ENCODE assay signal across 10 mouse cellular contexts in genomic region chr14:20884691-20885090, GRCm38 (mm10). TPM values are rescaled to one million over a fixed set of nuclear protein-coding genes. Genes with fewer than 3 reads are reported as not detected.
DNase-seq lines count a peak whose midpoint lies in the region; ATAC-seq and TF ChIP-seq lines count a peak whose summit lies in the region.
"Had no signal": no experiment of that assay in that cellular context is flagged by ENCODE, and none has a peak within 500 bp of the region (broad histone marks: within the 10 kb centered on the region; RNA-seq: fewer than 3 reads in every experiment).

No protein-coding gene starts in this region.

- no peak for TF ChIP-seq EP300 in lung, postnatal 0 days (IDR thresholded peaks at IDR 0.05)
- TF ChIP-seq EP300 in heart, postnatal 0 days (IDR thresholded peaks at IDR 0.05; ENCODE audit: low read depth) = no peak

- no peak overlapping the region for H3K4me2 ChIP-seq in lung, postnatal 0 days (replicated peaks; ENCODE audit: low read depth, low read length)
- H3K4me2 ChIP-seq in heart, postnatal 0 days (ENCODE audit: low read depth, low read length) = peak overlapping the region; percentile 16; the same call in 1 of the 2 replicates
- H3K4me2 ChIP-seq: forebrain, embryonic 15.5 days had no signal

- no peak for TF ChIP-seq CTCF in lung, postnatal 0 days (IDR thresholded peaks at IDR 0.05)
- TF ChIP-seq CTCF in lung, adult 2 months (IDR thresholded peaks at IDR 0.05; ENCODE audit: insufficient read depth, low read length) = no peak
- no peak for TF ChIP-seq CTCF in heart, postnatal 0 days (IDR thresholded peaks at IDR 0.05; ENCODE audit: low read depth)

- WGBS in lung, postnatal 0 days = 71% methylated on average over 5 of the region's 5 CpGs
- WGBS in lung, adult 2 months = 62% methylated on average over 5 of the region's 5 CpGs
- 82% methylated on average over 5 of the region's 5 CpGs for WGBS in heart, postnatal 0 days

- H3K9me3 ChIP-seq in lung, postnatal 0 days (ENCODE audit: low read length) = no peaks in the 10 kb centered on the region
- H3K9me3 ChIP-seq in heart, postnatal 0 days (replicated peaks; ENCODE audit: control insufficient read depth, low read length) = no peaks in the 10 kb centered on the region
- H3K9me3 ChIP-seq: forebrain, embryonic 15.5 days had no signal

- H3K9ac ChIP-seq in lung, postnatal 0 days (replicated peaks; ENCODE audit: low read depth) = no peak overlapping the region
- H3K9ac ChIP-seq in heart, postnatal 0 days (replicated peaks; ENCODE audit: low read depth, low read length) = no peak overlapping the region
- H3K9ac ChIP-seq: forebrain, embryonic 15.5 days had no signal

- no peak for ATAC-seq in lung, postnatal 0 days
- ATAC-seq in heart, postnatal 0 days (ENCODE audit: insufficient read depth, low read depth) = no peak
- peak; percentile 56 for ATAC-seq in megakaryocyte-erythroid progenitor cell, adult 5-6 weeks (replicated peaks; ENCODE audit: low FRiP score, low TSS enrichment, poor library complexity, severe bottlenecking)
- ATAC-seq: forebrain, embryonic 15.5 days had no signal

- no peaks in the 10 kb centered on the region for H3K36me3 ChIP-seq in lung, postnatal 0 days (ENCODE audit: insufficient read depth, low read length)
- H3K36me3 ChIP-seq in heart, postnatal 0 days (replicated peaks; ENCODE audit: control insufficient read depth, insufficient read depth, low read length) = no peaks in the 10 kb centered on the region
- H3K36me3 ChIP-seq: forebrain, embryonic 15.5 days had no signal

- H3K27me3 ChIP-seq in lung, postnatal 0 days (replicated peaks; ENCODE audit: insufficient read depth, low read length) = no peaks in the 10 kb centered on the region
- H3K27me3 ChIP-seq in heart, postnatal 0 days (ENCODE audit: control insufficient read depth, insufficient read depth, low read length) = no peaks in the 10 kb centered on the region
- H3K27me3 ChIP-seq: forebrain, embryonic 15.5 days had no signal

- H3K27ac ChIP-seq in lung, postnatal 0 days (ENCODE audit: low read length) = peak overlapping the region; percentile 26; the same call in 1 of the 2 replicates
- peak overlapping the region; percentile 68 for H3K27ac ChIP-seq in heart, postnatal 0 days (ENCODE audit: low read depth)
- H3K27ac ChIP-seq: forebrain, embryonic 15.5 days had no signal

- no peak overlapping the region for H3K4me3 ChIP-seq in lung, postnatal 0 days (ENCODE audit: low read depth, low read length)
- H3K4me3 ChIP-seq in lung, adult 2 months (replicated peaks; ENCODE audit: extremely low read depth, low read depth, low read length) = no peak overlapping the region
- no peak overlapping the region for H3K4me3 ChIP-seq in heart, postnatal 0 days (ENCODE audit: low read depth, low read length)
- H3K4me3 ChIP-seq: forebrain, embryonic 15.5 days had no signal

- TF ChIP-seq POLR2A in lung, adult 2 months (IDR thresholded peaks at IDR 0.05; ENCODE audit: borderline replicate concordance, extremely low read depth, low read depth, low read length) = no peak

- DNase-seq in heart, adult 11 months = peak; percentile 69
- no peak for DNase-seq in heart, adult 9 months (ENCODE audit: low spot score in 2 of 2)
- peak; percentile 26 for DNase-seq in lung, postnatal 0 days (ENCODE audit: low spot score)
- DNase-seq in lung, adult 2 months = no peak
- DNase-seq in heart, postnatal 0 days (ENCODE audit: low spot score) = no peak
- DNase-seq in layer of hippocampus, adult 11-12 months (ENCODE audit: low spot score) = no peak
- DNase-seq in cerebellum, adult 11-12 months = no peak
- DNase-seq: cerebellum, adult 9-11 months had no signal

- no peaks in the 10 kb centered on the region; the same call in 1 of the 2 replicates for H3K4me1 ChIP-seq in lung, postnatal 0 days (ENCODE audit: insufficient read depth, low read depth, low read length)
- H3K4me1 ChIP-seq in lung, adult 2 months (ENCODE audit: control insufficient read depth, insufficient read depth, low read length) = peaks cover 16% of the 10 kb centered on the region
- 0 out of 2 replicates have a peak, but pooled peaks cover 11% of the 10 kb centered on the region for H3K4me1 ChIP-seq in heart, postnatal 0 days (ENCODE audit: control insufficient read depth, insufficient read depth)
- H3K4me1 ChIP-seq: forebrain, embryonic 15.5 days had no signal

RNA-seq across cellular contexts. Expression of gene Vcl, which starts 44.5 kb away (rescaled TPM):
- polyA plus RNA-seq in lung, postnatal 0 days (2015; fragmentation: Nextera tagmentation; extraction: Ambion mirVana) = 42.8 and 60.1 TPM in 2 replicates
- 96.8 and 144 TPM in 2 replicates for polyA plus RNA-seq in lung, adult 2 months (2012; rRNA removed)
- total RNA-seq in heart, postnatal 0 days (2014; rRNA removed; ENCODE audit: low replicate concordance) = 124 and 140 TPM in 2 replicates
- polyA plus RNA-seq in heart, postnatal 0 days (2015; fragmentation: Nextera tagmentation; extraction: Ambion mirVana) = 42.3 and 50.2 TPM in 2 replicates
- 56.7 and 62.3 TPM in 2 replicates for total RNA-seq in megakaryocyte-erythroid progenitor cell, adult 5-6 weeks (2014; fragmentation: Nextera tagmentation)
- 55.2 and 63.7 TPM in 2 replicates for total RNA-seq in megakaryocyte-erythroid progenitor cell, adult 5-6 weeks (2017)

RNA-seq across cellular contexts. Expression of gene Plau, which starts 48.2 kb away (rescaled TPM):
- 1.0 and 1.7 TPM in 2 replicates for polyA plus RNA-seq in lung, postnatal 0 days (2015; fragmentation: Nextera tagmentation; extraction: Ambion mirVana)
- 2.2 and 6.1 TPM in 2 replicates for polyA plus RNA-seq in lung, adult 2 months (2012; rRNA removed)
- 3.3 and 4.2 TPM in 2 replicates for total RNA-seq in heart, postnatal 0 days (2014; rRNA removed; ENCODE audit: low replicate concordance)
- 0.84 and 0.89 TPM in 2 replicates for polyA plus RNA-seq in heart, postnatal 0 days (2015; fragmentation: Nextera tagmentation; extraction: Ambion mirVana)
- not detected in 2 replicates for total RNA-seq in megakaryocyte-erythroid progenitor cell, adult 5-6 weeks (2014; fragmentation: Nextera tagmentation)
- total RNA-seq in megakaryocyte-erythroid progenitor cell, adult 5-6 weeks (2017) = 0.38 TPM in 1 of 2 replicates, not detected in the other

Comparison
In these comparisons a context has a peak if more than half of its experiments do, and no peak if none do; other contexts are left out.
1. DNase-seq: peak in heart, adult 11 months (single experiment) and lung, postnatal 0 days (single experiment); none in heart, adult 9 months (0 of 2), lung, adult 2 months (single experiment), heart, postnatal 0 days (single experiment), layer of hippocampus, adult 11-12 months (single experiment) and cerebellum, adult 11-12 months (single experiment).